Mouse (Mus musculus) CD8-positive naive resting alpha-beta T cell, adult 2 months (primary cell): ENCODE data around the gene Slc17a8.
"Not testable (repeated sequence)": the region's sequence is repeated elsewhere in the genome, so short reads cannot be mapped to it uniquely, and the experiment has no call there.

Experiments
- DNase-seq, 2 experiments: peaks; one replicate each; pipeline ENCODE4 v3.0.0; 2022; ENCODE audit warnings: low read depth in 2 of 2, low spot score in 2 of 2

Gene Slc17a8

GRCm38 (mm10) chr10:89592797-89593196, 28.3 kb downstream of the Slc17a8 start:
- DNase-seq = no peak

- DNase-seq = no peak
Observed at GRCm38 (mm10) chr10:89589877-89590276, 31.2 kb downstream of the Slc17a8 start.

GRCm38 (mm10) chr10:89588708-89589107, 32.3 kb downstream of the Slc17a8 start:
- no peak for DNase-seq

GRCm38 (mm10) chr10:89584709-89585108, 36.3 kb downstream of the Slc17a8 start:
- DNase-seq = no peak

- peak in 1 of 2 experiments; percentile 6 for DNase-seq
Observed at GRCm38 (mm10) chr10:89578801-89579200, 42.3 kb downstream of the Slc17a8 start.

GRCm38 (mm10) chr10:89577666-89578065, 43.4 kb downstream of the Slc17a8 start:
- DNase-seq = no peak

GRCm38 (mm10) chr10:89573421-89573820, 47.6 kb downstream of the Slc17a8 start:
- no peak for DNase-seq

- no peak for DNase-seq
Observed at GRCm38 (mm10) chr10:89572946-89573345, 48.1 kb downstream of the Slc17a8 start.

- DNase-seq = no peak
Observed at GRCm38 (mm10) chr10:89567391-89567790, 53.7 kb downstream of the Slc17a8 start.

GRCm38 (mm10) chr10:89565301-89566022, 55.6 kb downstream of the Slc17a8 start:
- DNase-seq = no peak

GRCm38 (mm10) chr10:89562113-89562512, 58.9 kb downstream of the Slc17a8 start:
- DNase-seq = no peak

- no peak for DNase-seq
Observed at GRCm38 (mm10) chr10:89559351-89559750, 61.7 kb downstream of the Slc17a8 start.

GRCm38 (mm10) chr10:89554885-89555284, 66.2 kb downstream of the Slc17a8 start:
- DNase-seq = not testable (repeated sequence)

GRCm38 (mm10) chr10:89553855-89554254, 67.2 kb downstream of the Slc17a8 start:
- DNase-seq = not testable (repeated sequence)

GRCm38 (mm10) chr10:89553015-89553414, 68.0 kb downstream of the Slc17a8 start:
- no peak for DNase-seq

- no peak for DNase-seq
Observed at GRCm38 (mm10) chr10:89551657-89552056, 69.4 kb downstream of the Slc17a8 start.

- no peak for DNase-seq
Observed at GRCm38 (mm10) chr10:89548028-89548427, 73.0 kb downstream of the Slc17a8 start.

GRCm38 (mm10) chr10:89546989-89547388, 74.1 kb downstream of the Slc17a8 start:
- DNase-seq = no peak

- no peak for DNase-seq
Observed at GRCm38 (mm10) chr10:89543867-89544266, 77.2 kb downstream of the Slc17a8 start.

GRCm38 (mm10) chr10:89542321-89542720, 78.7 kb downstream of the Slc17a8 start:
- DNase-seq = no peak

- DNase-seq = no peak
Observed at GRCm38 (mm10) chr10:89532929-89533727, 87.9 kb downstream of the Slc17a8 start, which contains the start of gene Nr1h4. Gene Nr1h4, minus strand, starts transcription at chr10:89533585.

- no peak for DNase-seq
Observed at GRCm38 (mm10) chr10:89532451-89532850, 88.6 kb downstream of the Slc17a8 start.
